Mouse (Mus musculus) hindbrain, embryonic 16.5 days (tissue): ENCODE results near the gene Bcas2. TPM values are rescaled to one million over a fixed set of nuclear protein-coding genes. Genes with fewer than 3 reads are reported as not detected.
"Not testable (repeated sequence)": the region's sequence is repeated elsewhere in the genome, so short reads cannot be mapped to it uniquely, and the experiment has no call there.

Experiments used
- ATAC-seq: fragments of 200-750 bp; cut with Nextera tagmentation; 2 replicates; pipeline ENCODE4 v1.8.0; 2017; ENCODE audit warnings: moderate TSS enrichment, moderate library complexity
- H3K27ac ChIP-seq: fragments of 300-500 bp; sonication (generic); 2 replicates; pipeline ENCODE4 v1.5.1; 2014; ENCODE audit warnings: low read depth, mild to moderate bottlenecking, control low read depth, low read length, moderate library complexity
- H3K27me3 ChIP-seq: fragments of 300-500 bp; sonication (generic); replicated peaks from 2 replicates; pipeline ENCODE4 v1.6.1; 2014; ENCODE audit warnings: low read length; ENCODE audit not compliant: control insufficient read depth, insufficient read depth
- H3K36me3 ChIP-seq: fragments of 300-500 bp; sonication (generic); 2 replicates; pipeline ENCODE4 v1.6.1; 2014; ENCODE audit warnings: mild to moderate bottlenecking, low read length, moderate library complexity, mixed read lengths; ENCODE audit not compliant: control insufficient read depth, insufficient read depth
- H3K4me1 ChIP-seq: fragments of 300-500 bp; sonication (generic); 2 replicates; pipeline ENCODE4 v1.6.1; 2014; ENCODE audit warnings: low read depth, low read length; ENCODE audit not compliant: control insufficient read depth, insufficient read depth
- H3K4me2 ChIP-seq: fragments of 300-500 bp; sonication (generic); 2 replicates; pipeline ENCODE4 v1.6.1; 2014; ENCODE audit warnings: mild to moderate bottlenecking, low read length, control low read depth, moderate library complexity
- H3K4me3 ChIP-seq: fragments of 300-500 bp; sonication (generic); 2 replicates; pipeline ENCODE4 v1.5.1; 2014; ENCODE audit warnings: mild to moderate bottlenecking, low read length, control low read depth, moderate library complexity
- H3K9ac ChIP-seq: fragments of 300-500 bp; sonication (generic); 2 replicates; pipeline ENCODE4 v1.6.1; 2014; ENCODE audit warnings: low read depth, mild to moderate bottlenecking, control low read depth, low read length, moderate library complexity
- H3K9me3 ChIP-seq: fragments of 300-500 bp; sonication (generic); 2 replicates; pipeline ENCODE4 v1.6.1; 2014; ENCODE audit warnings: mild to moderate bottlenecking, low read length, moderate library complexity; ENCODE audit not compliant: control insufficient read depth
- WGBS: fragments of 180-500 bp; shearing (Covaris S2); extraction: QIAGEN DNeasy Blood & Tissue Kit; methylation state at CpG from one replicate; pipeline ENCODE4 v1.1.7; 2014; 5-methylcytosine and 5-hydroxymethylcytosine counted together
- polyA plus RNA-seq: library from polyadenylated mRNA; unstranded; fragments of >200 nt; fragmentation: Nextera tagmentation; extraction: Ambion mirVana; gene quantifications from 2 replicates; pipeline ENCODE4 v1.2.1, GENCODE M21; 2015

Gene Bcas2
- polyA plus RNA-seq, 1 experiment from 2014 or later, result 203 TPM

- no peak for ATAC-seq
- 87% methylated on average over 10 of the region's 10 CpGs for WGBS
- Histone ChIP-seq H3K9me3 (no peaks in the 10 kb centered on the region), H3K9ac (no peak overlapping the region), H3K27ac (no peak overlapping the region), H3K4me3 (no peak overlapping the region), H3K4me2 (no peak overlapping the region), H3K4me1 (no peaks in the 10 kb centered on the region; the same call in 1 of the 2 replicates), H3K36me3 (no peaks in the 10 kb centered on the region), H3K27me3 (no peaks in the 10 kb centered on the region)
These were observed 22.5 kb upstream of the Bcas2 start for GRCm38 (mm10) chr3:103148941-103149340.

- no peak overlapping the region for H3K9ac ChIP-seq
- no peak overlapping the region for H3K4me3 ChIP-seq
- no peaks in the 10 kb centered on the region for H3K27me3 ChIP-seq
- no peak overlapping the region for H3K27ac ChIP-seq
- ATAC-seq, result no peak
- no peaks in the 10 kb centered on the region for H3K9me3 ChIP-seq
- no peaks in the 10 kb centered on the region for H3K36me3 ChIP-seq
- H3K4me2 ChIP-seq, result no peak overlapping the region
- no peaks in the 10 kb centered on the region for H3K4me1 ChIP-seq
These were observed 17.7 kb upstream of the Bcas2 start for GRCm38 (mm10) chr3:103153761-103154160.

GRCm38 (mm10) chr3:103159232-103159900 lies 12.1 kb upstream of the Bcas2 start:
- H3K9ac ChIP-seq, result no peak overlapping the region
- H3K27ac ChIP-seq, result no peak overlapping the region
- no peak overlapping the region for H3K4me3 ChIP-seq
- no peaks in the 10 kb centered on the region for H3K4me1 ChIP-seq
- no peaks in the 10 kb centered on the region for H3K36me3 ChIP-seq
- WGBS, result 76% methylated on average over 3 of the region's 3 CpGs
- ATAC-seq, result no peak
- H3K9me3 ChIP-seq, result no peaks in the 10 kb centered on the region
- no peak overlapping the region for H3K4me2 ChIP-seq
- H3K27me3 ChIP-seq, result no peaks in the 10 kb centered on the region

GRCm38 (mm10) chr3:103169771-103170170 lies 1.7 kb upstream of the Bcas2 start:
- Histone ChIP-seq H3K4me3 (no peak overlapping the region), H3K36me3 (peaks cover 8% of the 10 kb centered on the region), H3K4me1 (peaks cover 12% of the 10 kb centered on the region), H3K27ac (no peak overlapping the region), H3K9ac (no peak overlapping the region), H3K4me2 (no peak overlapping the region), H3K27me3 (no peaks in the 10 kb centered on the region), H3K9me3 (no peaks in the 10 kb centered on the region)
- ATAC-seq, result no peak
- 11% methylated on average over 4 of the region's 4 CpGs for WGBS

GRCm38 (mm10) chr3:103172615-103173014 lies 1.2 kb downstream of the Bcas2 start:
- Histone ChIP-seq H3K27ac (no peak overlapping the region), H3K9ac (peak overlapping the region; percentile 88), H3K4me1 (peaks cover 12% of the 10 kb centered on the region), H3K4me3 (peak overlapping the region; percentile 81), H3K27me3 (no peaks in the 10 kb centered on the region), H3K9me3 (no peaks in the 10 kb centered on the region), H3K36me3 (peaks cover 26% of the 10 kb centered on the region), H3K4me2 (peak overlapping the region; percentile 87)
- ATAC-seq, result no peak
- WGBS, result 55% methylated on average over 5 of the region's 5 CpGs

GRCm38 (mm10) chr3:103176740-103177139 lies 5.3 kb downstream of the Bcas2 start:
- no peak for ATAC-seq
- Histone ChIP-seq H3K4me2 (no peak overlapping the region), H3K9ac (no peak overlapping the region), H3K4me3 (no peak overlapping the region), H3K4me1 (peaks cover 9% of the 10 kb centered on the region), H3K27ac (no peak overlapping the region), H3K27me3 (no peaks in the 10 kb centered on the region), H3K9me3 (no peaks in the 10 kb centered on the region), H3K36me3 (peaks cover 37% of the 10 kb centered on the region)
- 94% methylated on average over 4 of the region's 4 CpGs for WGBS

- H3K36me3 ChIP-seq, result peaks cover 32% of the 10 kb centered on the region
- no peak overlapping the region for H3K4me3 ChIP-seq
- no peaks in the 10 kb centered on the region for H3K4me1 ChIP-seq
- no peak overlapping the region for H3K27ac ChIP-seq
- no peak overlapping the region for H3K4me2 ChIP-seq
- H3K27me3 ChIP-seq, result no peaks in the 10 kb centered on the region
- WGBS, result 95% methylated on average over 9 of the region's 9 CpGs
- no peak for ATAC-seq
- H3K9ac ChIP-seq, result no peak overlapping the region
- no peaks in the 10 kb centered on the region for H3K9me3 ChIP-seq
These were observed 8.1 kb downstream of the Bcas2 start for GRCm38 (mm10) chr3:103179527-103179926.

- Histone ChIP-seq H3K9ac (no peak overlapping the region), H3K27me3 (no peaks in the 10 kb centered on the region), H3K9me3 (no peaks in the 10 kb centered on the region), H3K27ac (no peak overlapping the region), H3K36me3 (peaks cover 22% of the 10 kb centered on the region), H3K4me1 (no peaks in the 10 kb centered on the region), H3K4me2 (no peak overlapping the region), H3K4me3 (no peak overlapping the region)
- no peak for ATAC-seq
- WGBS, result 59% methylated on average over 4 of the region's 4 CpGs
These were observed 9.7 kb downstream of the Bcas2 start for GRCm38 (mm10) chr3:103181171-103181570.

- H3K27me3 ChIP-seq, result no peaks in the 10 kb centered on the region
- no peak overlapping the region for H3K4me3 ChIP-seq
- H3K36me3 ChIP-seq, result peaks cover 9% of the 10 kb centered on the region
- no peak overlapping the region for H3K4me2 ChIP-seq
- 83% methylated on average over 14 of the region's 14 CpGs for WGBS
- no peaks in the 10 kb centered on the region for H3K4me1 ChIP-seq
- ATAC-seq, result no peak
- H3K9ac ChIP-seq, result no peak overlapping the region
- H3K9me3 ChIP-seq, result no peaks in the 10 kb centered on the region
- H3K27ac ChIP-seq, result no peak overlapping the region
These were observed 11.4 kb downstream of the Bcas2 start for GRCm38 (mm10) chr3:103182821-103183220.

- H3K27ac ChIP-seq, ATAC-seq, H3K4me1 ChIP-seq, H3K9me3 ChIP-seq, H3K4me3 ChIP-seq, H3K36me3 ChIP-seq, H3K4me2 ChIP-seq, H3K9ac ChIP-seq, H3K27me3 ChIP-seq: not testable (repeated sequence)
These were observed 13.0 kb downstream of the Bcas2 start for GRCm38 (mm10) chr3:103184467-103184866.
